Mouse (Mus musculus) hindbrain, postnatal 0 days (tissue): ENCODE data around the gene Rhbdd1. TPM values are rescaled to one million over a fixed set of nuclear protein-coding genes. Genes with fewer than 3 reads are reported as not detected.

Experiments used
- ATAC-seq: fragments of 200-750 bp; cut with Nextera tagmentation; 2 replicates; pipeline ENCODE4 v1.8.0; 2017; ENCODE audit warnings: mild to moderate bottlenecking, moderate TSS enrichment, moderate library complexity
- DNase-seq: peaks from one replicate; pipeline ENCODE4 v3.0.0-alpha.2; 2015; ENCODE audit warnings: low spot score
- H3K27ac ChIP-seq: fragments of 300-500 bp; sonication (generic); 2 replicates; pipeline ENCODE4 v1.5.1; 2014; ENCODE audit warnings: mild to moderate bottlenecking
- H3K27me3 ChIP-seq: fragments of 300-500 bp; sonication (generic); 2 replicates; pipeline ENCODE4 v1.6.1; 2014; ENCODE audit warnings: low read length, mixed read lengths; ENCODE audit not compliant: insufficient read depth
- H3K36me3 ChIP-seq: fragments of 300-500 bp; sonication (generic); 2 replicates; pipeline ENCODE4 v1.6.1; 2014; ENCODE audit warnings: low read length, mixed read lengths; ENCODE audit not compliant: insufficient read depth
- H3K4me1 ChIP-seq: fragments of 300-500 bp; sonication (generic); 2 replicates; pipeline ENCODE4 v1.6.1; 2014; ENCODE audit warnings: antibody characterized with exemption, low read length, mixed read lengths; ENCODE audit not compliant: insufficient read depth
- H3K4me2 ChIP-seq: fragments of 300-500 bp; sonication (generic); 2 replicates; pipeline ENCODE4 v1.6.1; 2014; ENCODE audit warnings: low read depth, mild to moderate bottlenecking, low read length, moderate library complexity, mixed read lengths
- H3K4me3 ChIP-seq: fragments of 300-500 bp; sonication (generic); 2 replicates; pipeline ENCODE4 v1.5.1; 2014; ENCODE audit warnings: low read length
- H3K9ac ChIP-seq: fragments of 300-500 bp; sonication (generic); replicated peaks from 2 replicates; pipeline ENCODE4 v1.6.1; 2014; ENCODE audit warnings: mild to moderate bottlenecking, low read length, moderate library complexity, mixed read lengths
- H3K9me3 ChIP-seq: fragments of 300-500 bp; sonication (generic); 2 replicates; pipeline ENCODE4 v1.6.1; 2016; ENCODE audit warnings: low read length, mixed read lengths
- CTCF ChIP-seq: IDR thresholded peaks from 2 replicates; pipeline ENCODE4 v1.5.1; 2016; ENCODE audit warnings: antibody characterized with exemption, control low read depth, low read depth
- WGBS: fragments of 180-500 bp; shearing (Covaris S2); extraction: QIAGEN DNeasy Blood & Tissue Kit; methylation state at CpG from one replicate; pipeline ENCODE4 v1.1.7; 2014; 5-methylcytosine and 5-hydroxymethylcytosine counted together
- polyA plus RNA-seq: library from polyadenylated mRNA; unstranded; fragments of >200 nt; fragmentation: Nextera tagmentation; extraction: Ambion mirVana; gene quantifications from 2 replicates; pipeline ENCODE4 v1.2.1, GENCODE M21; 2015
- total RNA-seq: library from RNA; depleted of rRNA; stranded (reverse); fragments of >200 nt; gene quantifications from 2 replicates; pipeline ENCODE4 v1.2.3, GENCODE M21; 2014; rRNA removed

Gene Rhbdd1
- total RNA-seq: 3.8 and 5.1 TPM in 2 replicates
- 2.7 and 3.2 TPM in 2 replicates for polyA plus RNA-seq

DNA sequence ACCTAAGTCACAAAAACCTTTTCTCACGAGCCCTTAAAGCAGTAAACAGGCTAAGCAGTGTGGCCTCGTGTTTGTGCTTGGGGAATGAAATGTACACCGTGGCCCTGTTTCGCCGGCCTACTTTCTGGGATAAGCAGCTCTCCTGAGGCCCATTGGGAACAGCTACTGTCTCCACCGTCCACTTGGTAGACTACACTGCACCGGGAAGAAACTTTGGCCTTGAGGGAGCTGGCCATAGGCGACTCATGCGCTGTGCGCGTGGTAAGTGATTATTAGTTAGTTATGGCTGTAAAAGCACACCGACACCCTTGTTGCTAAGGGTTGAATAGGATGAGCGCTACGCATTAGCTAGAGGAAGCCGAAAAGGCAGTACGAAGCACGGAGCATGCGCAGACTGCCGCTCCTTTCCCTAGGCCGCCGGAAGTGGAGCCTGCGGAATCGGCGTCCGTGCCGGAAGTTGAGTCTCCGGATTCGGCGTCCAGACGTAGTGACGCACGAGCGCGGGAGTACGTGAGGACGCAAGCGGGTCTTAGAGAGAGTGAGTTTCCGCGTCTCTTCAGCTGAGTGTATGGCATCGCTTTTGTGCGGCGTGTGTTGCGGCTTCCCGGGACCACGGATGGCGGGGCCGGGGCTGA, at the start of gene Rhbdd1:
Gene Rhbdd1, plus strand, starts transcription at position 342 of the 635 bp plus-strand sequence.
- H3K9ac ChIP-seq: peak within 1 kb of the TSS; percentile 85
- 4% methylated on average over 47 of the region's 47 CpGs for WGBS
- ATAC-seq: peak; percentile 99
- DNase-seq: peak; percentile 100
- H3K36me3 ChIP-seq: no peaks in the 10 kb centered on the region
- H3K4me2 ChIP-seq: peak within 1 kb of the TSS; percentile 86
- H3K9me3 ChIP-seq: no peaks in the 10 kb centered on the region
- H3K4me3 ChIP-seq: peak within 1 kb of the TSS; percentile 90
- TF ChIP-seq CTCF: no peak
- no peaks in the 10 kb centered on the region for H3K27me3 ChIP-seq
- peak within 1 kb of the TSS; percentile 96 for H3K27ac ChIP-seq
- no peaks in the 10 kb centered on the region; the same call in none of the 2 replicates for H3K4me1 ChIP-seq

GRCm38 (mm10) chr1:82267547-82267946, 48.7 kb upstream of the Rhbdd1 start:
- no peaks in the 10 kb centered on the region for H3K27me3 ChIP-seq
- H3K4me1 ChIP-seq: no peaks in the 10 kb centered on the region
- no peak overlapping the region for H3K4me2 ChIP-seq
- H3K36me3 ChIP-seq: no peaks in the 10 kb centered on the region
- no peak for TF ChIP-seq CTCF
- no peaks in the 10 kb centered on the region for H3K9me3 ChIP-seq
- DNase-seq: no peak
- no peak overlapping the region for H3K9ac ChIP-seq
- no peak overlapping the region for H3K4me3 ChIP-seq
- H3K27ac ChIP-seq: no peak overlapping the region
- 85% methylated on average over 4 of the region's 4 CpGs for WGBS
- no peak for ATAC-seq

- no peak for TF ChIP-seq CTCF
- no peaks in the 10 kb centered on the region for H3K4me1 ChIP-seq
- WGBS: 77% methylated on average over 5 of the region's 5 CpGs
- H3K27ac ChIP-seq: no peak overlapping the region
- no peaks in the 10 kb centered on the region for H3K9me3 ChIP-seq
- H3K4me2 ChIP-seq: no peak overlapping the region
- no peaks in the 10 kb centered on the region for H3K27me3 ChIP-seq
- DNase-seq (no peak), ATAC-seq (no peak; the same call in 1 of the 2 replicates)
- H3K9ac ChIP-seq: no peak overlapping the region
- peaks cover 3% of the 10 kb centered on the region; the same call in 1 of the 2 replicates for H3K36me3 ChIP-seq
- no peak overlapping the region for H3K4me3 ChIP-seq
Observed at GRCm38 (mm10) chr1:82272231-82272630, 44.0 kb upstream of the Rhbdd1 start.

DNA sequence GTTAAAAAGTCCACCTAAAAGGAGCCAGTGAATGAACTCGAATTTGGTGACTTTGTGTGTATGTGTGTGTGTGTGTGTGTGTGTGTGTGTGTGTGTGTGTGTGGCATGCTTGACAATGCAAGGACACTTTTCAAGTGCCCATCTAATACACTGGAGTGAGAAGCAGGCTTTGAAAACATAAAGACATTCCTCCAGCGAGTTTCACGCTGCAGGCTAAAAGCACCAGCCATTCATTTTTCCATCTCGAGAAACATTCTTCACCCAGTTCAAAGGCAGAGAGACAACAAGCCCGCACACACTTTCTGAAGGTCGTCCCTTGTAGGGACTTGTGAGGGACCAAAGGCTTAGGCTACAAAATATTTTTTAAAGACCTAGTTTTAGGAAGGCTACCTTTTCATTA, 42.7 kb upstream of the Rhbdd1 start:
- H3K4me3 ChIP-seq: no peak overlapping the region
- H3K36me3 ChIP-seq: peaks cover 11% of the 10 kb centered on the region; the same call in 1 of the 2 replicates
- WGBS: 21% methylated on average over 6 of the region's 6 CpGs

GRCm38 (mm10) chr1:82274361-82274760, 41.9 kb upstream of the Rhbdd1 start:
- DNase-seq (no peak), ATAC-seq (no peak)
- H3K4me3 ChIP-seq: no peak overlapping the region
- no peak overlapping the region for H3K27ac ChIP-seq
- no peak for TF ChIP-seq CTCF
- H3K9ac ChIP-seq: no peak overlapping the region
- H3K36me3 ChIP-seq: peaks cover 11% of the 10 kb centered on the region; the same call in 1 of the 2 replicates
- 53% methylated on average over 1 of the region's 1 CpGs for WGBS
- no peaks in the 10 kb centered on the region for H3K9me3 ChIP-seq
- H3K27me3 ChIP-seq: no peaks in the 10 kb centered on the region
- no peak overlapping the region for H3K4me2 ChIP-seq
- H3K4me1 ChIP-seq: no peaks in the 10 kb centered on the region

More for the DNA sequence above, 42.7 kb upstream of the Rhbdd1 start:
- Histone ChIP-seq H3K27ac (no peak overlapping the region), H3K9ac (no peak overlapping the region), H3K4me1 (no peaks in the 10 kb centered on the region), H3K4me2 (no peak overlapping the region), H3K9me3 (no peaks in the 10 kb centered on the region), H3K27me3 (no peaks in the 10 kb centered on the region)
- TF ChIP-seq CTCF: no peak
- DNase-seq: no peak
- ATAC-seq: no peak

DNA sequence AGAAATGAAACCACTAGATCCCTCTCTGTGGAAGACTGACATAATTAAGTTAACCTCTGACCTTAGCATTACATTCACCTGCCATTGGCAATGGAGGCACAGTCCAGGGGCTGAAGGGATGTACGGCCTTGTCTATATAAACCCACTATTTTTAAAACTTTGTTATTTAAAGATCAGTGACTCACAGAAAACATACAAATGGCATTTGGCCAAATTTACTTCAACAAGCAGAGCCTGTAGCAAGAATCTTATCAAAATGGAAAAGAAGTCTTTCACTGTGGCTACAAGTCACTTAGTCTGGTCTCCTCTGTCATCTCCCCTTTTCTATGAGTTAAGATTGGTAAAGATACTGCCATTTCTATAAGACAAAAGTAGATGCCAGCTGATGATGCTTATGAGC, 36.5 kb upstream of the Rhbdd1 start:
- DNase-seq (no peak), ATAC-seq (no peak)
- no peak overlapping the region for H3K9ac ChIP-seq
- no peaks in the 10 kb centered on the region for H3K27me3 ChIP-seq
- peaks cover 11% of the 10 kb centered on the region; the same call in 1 of the 2 replicates for H3K36me3 ChIP-seq
- no peak overlapping the region for H3K4me2 ChIP-seq
- WGBS: 84% methylated on average over 1 of the region's 1 CpGs
- H3K4me1 ChIP-seq: peaks cover 8% of the 10 kb centered on the region; the same call in 1 of the 2 replicates
- H3K9me3 ChIP-seq: no peaks in the 10 kb centered on the region
- TF ChIP-seq CTCF: no peak
- no peak overlapping the region for H3K27ac ChIP-seq
- H3K4me3 ChIP-seq: no peak overlapping the region

- Histone ChIP-seq H3K4me2 (peak overlapping the region; percentile 77; the same call in 1 of the 2 replicates), H3K9ac (no peak overlapping the region), H3K4me1 (peaks cover 8% of the 10 kb centered on the region; the same call in 1 of the 2 replicates), H3K4me3 (no peak overlapping the region), H3K9me3 (no peaks in the 10 kb centered on the region), H3K27me3 (no peaks in the 10 kb centered on the region), H3K36me3 (peaks cover 9% of the 10 kb centered on the region; the same call in 1 of the 2 replicates), H3K27ac (no peak overlapping the region)
- TF ChIP-seq CTCF: no peak
- 84% methylated on average over 6 of the region's 6 CpGs for WGBS
- ATAC-seq (no peak), DNase-seq (no peak)
Observed at GRCm38 (mm10) chr1:82281823-82282222, 34.4 kb upstream of the Rhbdd1 start.
